Mouse (Mus musculus) urinary bladder, postnatal 14 days (tissue): Measurements from ENCODE around the gene Slc9a1.

Experiments
- DNase-seq: peaks from one replicate; pipeline ENCODE4 v3.0.0; 2021; ENCODE audit warnings: low spot score

The Slc9a1 gene

GRCm38 (mm10) chr4:133369553-133370297 is at the start of gene Slc9a1:
Slc9a1 (plus strand) TSS chr4:133369706.
- peak; percentile 95 for DNase-seq

DNA sequence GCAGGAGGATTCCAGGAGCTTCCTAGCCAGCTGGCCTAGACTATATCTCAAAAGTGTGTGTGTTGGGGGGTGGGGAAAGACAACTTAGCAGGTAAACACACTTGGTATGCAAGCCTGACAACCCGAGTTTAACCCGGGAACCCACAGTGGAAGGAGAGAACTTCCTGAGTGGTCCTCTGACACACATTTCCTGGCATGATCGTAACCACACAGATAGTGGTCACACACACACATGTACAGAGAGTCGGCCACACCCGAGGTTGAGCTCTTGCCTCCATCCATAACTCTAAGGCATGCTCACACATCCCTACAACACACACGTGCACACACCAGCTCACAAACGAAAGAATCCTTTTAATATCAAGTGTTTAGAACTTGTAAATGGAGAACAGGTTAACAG is 41.4 kb upstream of the Slc9a1 start:
- no peak for DNase-seq

- no peak for DNase-seq
These were observed 39.2 kb upstream of the Slc9a1 start for GRCm38 (mm10) chr4:133330296-133330695.

GRCm38 (mm10) chr4:133333306-133333705 is 36.2 kb upstream of the Slc9a1 start:
- no peak for DNase-seq

- DNase-seq, result no peak
These were observed 31.5 kb upstream of the Slc9a1 start for GRCm38 (mm10) chr4:133337833-133338520.

DNA sequence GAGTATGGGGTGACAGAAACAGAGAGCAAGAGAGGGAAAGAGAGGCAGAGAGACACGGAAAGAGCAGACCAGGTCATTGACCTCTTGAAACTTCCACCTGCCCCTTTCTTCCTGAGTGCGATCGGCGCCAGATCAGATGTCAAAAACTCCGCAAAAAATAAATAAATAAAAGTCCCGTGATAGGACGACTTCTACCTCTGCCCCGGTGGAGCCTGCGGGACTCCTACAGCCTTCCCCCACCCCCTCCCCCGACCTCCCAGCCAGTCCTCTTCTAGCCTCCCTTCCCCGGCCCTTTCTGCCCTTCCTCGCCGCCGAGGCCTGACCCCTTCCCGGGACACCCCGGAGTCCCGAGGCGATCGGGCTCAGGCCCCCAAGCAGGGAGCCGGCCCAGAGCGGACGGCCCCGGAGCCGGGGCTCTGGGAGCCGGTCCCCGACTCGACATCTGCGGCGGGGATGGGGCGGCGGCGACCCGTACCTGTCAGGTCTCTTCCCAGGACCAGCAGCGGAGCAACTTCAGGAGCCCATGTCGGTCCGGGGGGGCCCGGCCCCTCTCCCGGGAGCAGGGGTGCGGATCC is 30.9 kb upstream of the Slc9a1 start:
- no peak for DNase-seq

DNA sequence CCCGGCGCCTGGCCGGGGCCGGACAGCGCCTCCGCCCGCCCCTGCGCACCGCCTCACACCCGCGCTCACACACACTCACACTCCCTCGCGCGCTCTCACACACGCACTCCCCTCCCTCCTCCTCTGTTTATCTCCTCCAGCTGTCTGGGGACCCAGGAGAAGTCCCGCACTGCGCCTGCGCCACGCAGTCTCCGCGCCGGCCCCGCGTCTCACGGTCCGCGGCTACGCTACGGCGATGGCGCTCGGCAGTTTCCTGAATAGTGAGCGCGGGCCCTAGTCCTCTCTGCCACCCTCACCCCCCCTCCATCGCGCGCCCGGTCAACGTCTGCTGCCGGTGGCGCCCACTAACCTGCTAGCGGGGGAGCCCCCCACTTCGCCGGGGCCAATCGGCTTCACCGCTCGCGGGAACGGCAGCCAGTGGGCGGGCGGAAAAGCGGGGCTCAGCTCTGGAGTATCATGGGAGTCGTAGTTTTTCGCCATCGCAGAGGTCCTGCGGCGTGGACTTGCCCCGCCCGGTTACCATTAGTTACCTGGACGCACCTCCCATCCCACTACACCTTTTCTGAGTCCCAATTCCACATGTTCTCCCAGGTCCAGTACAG is 30.3 kb upstream of the Slc9a1 start:
- peak; percentile 98 for DNase-seq

DNA sequence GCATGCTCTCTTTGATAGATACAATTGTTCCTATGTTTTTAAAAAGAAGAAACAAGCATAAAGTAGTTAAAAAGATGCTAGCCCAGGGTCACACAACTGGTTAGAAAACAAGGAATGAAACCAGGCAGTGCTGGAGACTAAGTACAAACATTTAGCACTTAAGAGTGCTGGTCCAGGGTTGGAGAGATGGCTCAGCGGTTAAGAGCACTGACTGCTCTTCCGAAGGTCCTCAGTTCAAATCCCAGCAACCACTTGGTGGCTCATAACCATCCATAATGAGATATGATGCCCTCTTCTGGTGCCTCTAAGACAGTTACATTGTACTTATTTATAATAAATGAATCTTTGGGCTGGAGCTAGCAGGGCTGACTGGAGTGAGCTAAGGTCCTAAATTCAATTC is 29.3 kb upstream of the Slc9a1 start:
- DNase-seq, result no peak

- DNase-seq, result no peak
These were observed 25.4 kb upstream of the Slc9a1 start for GRCm38 (mm10) chr4:133344112-133344511.

DNA sequence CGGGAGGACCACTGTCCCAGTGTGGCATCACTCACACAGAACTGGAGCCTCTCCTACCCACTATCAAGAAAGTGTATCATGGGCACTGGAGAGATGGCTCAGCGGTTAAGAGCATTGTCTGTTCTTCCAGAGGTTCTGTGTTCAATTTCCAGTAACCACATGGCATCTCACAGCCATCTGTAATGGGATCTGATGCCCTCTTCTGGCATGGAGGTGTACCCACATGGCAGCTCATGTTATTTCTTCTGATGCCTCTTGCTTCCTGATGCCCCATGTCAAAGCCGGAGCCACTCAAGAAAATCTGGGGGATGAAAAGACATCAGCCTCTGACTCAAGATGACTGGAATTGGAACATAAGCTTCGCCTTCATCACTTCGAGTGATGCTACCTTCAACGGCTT is 23.8 kb upstream of the Slc9a1 start:
- no peak for DNase-seq

GRCm38 (mm10) chr4:133346577-133346976 is 22.9 kb upstream of the Slc9a1 start:
- no peak for DNase-seq

DNA sequence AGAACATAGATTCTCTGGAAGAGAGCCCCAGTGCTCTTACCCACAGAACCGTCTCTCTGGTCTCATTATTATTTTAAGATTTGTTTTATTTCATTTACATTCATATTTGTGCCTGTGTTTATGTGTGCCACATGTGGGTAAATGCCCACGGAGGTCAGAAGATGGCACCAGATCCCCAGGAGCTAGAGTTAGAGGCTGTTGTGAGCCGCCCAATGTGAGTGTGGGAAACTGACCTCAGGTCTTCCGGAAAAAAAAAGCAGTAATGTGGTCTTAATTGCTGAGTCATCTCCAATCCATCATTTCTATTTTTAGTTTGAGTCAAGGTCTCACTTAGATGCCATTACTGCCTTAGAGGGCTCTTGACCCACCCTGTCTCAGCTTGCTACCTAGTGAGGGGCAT is 21.9 kb upstream of the Slc9a1 start:
- no peak for DNase-seq

DNA sequence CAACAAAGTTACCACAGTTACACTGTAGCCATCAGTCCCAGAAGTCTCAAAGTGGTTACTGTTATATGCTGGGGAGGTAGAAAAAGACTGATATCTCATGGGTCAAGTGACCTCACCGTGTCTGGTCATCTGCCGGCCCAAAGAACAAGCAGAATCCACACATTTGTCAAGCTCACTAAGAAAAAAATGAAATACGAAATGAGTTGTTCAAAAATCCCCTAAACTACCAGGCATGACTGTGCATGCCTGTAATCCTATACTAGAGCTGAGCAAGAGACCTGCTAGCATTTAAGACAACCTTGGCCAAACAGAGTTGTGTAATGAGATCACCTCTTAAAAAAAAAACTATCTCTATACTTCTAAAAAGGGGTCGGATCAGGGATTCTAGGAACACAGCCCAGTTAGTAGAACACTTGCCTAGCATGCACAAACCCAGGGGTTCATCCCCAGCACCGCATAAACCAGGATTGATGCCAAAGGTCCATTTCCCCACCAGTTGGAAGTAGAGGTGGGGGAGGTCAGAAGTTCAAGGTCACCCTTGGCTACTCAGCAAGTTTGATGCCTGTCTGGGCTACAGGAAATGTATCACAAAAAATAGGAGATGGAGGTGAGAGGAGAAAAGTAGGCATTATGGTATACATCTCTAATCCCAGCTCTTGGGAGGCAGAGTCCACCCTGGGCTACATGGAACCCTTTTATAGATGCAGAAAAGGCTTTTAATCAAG is 21.3 kb upstream of the Slc9a1 start:
- DNase-seq, result no peak

DNA sequence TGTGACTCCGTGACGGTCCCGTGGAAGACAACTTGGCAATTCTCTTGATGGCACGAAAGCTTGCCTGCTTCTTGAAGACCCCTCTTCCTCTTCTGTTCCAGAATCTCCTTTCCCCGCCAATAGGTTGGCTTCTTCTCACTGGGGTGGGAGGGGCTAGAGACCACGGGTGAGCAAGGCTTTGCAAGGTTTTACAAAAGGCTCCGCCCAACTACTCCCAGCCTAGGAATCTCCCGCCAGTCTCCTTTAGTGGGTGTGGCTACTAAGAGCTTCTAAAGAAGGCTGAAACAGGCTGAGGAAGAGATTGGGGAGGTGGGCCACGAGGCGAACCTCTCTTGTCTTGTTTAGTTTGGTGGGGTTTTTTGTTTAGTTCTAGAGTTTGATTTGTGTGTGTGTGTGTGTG is 16.7 kb upstream of the Slc9a1 start:
- DNase-seq, result no peak

DNA sequence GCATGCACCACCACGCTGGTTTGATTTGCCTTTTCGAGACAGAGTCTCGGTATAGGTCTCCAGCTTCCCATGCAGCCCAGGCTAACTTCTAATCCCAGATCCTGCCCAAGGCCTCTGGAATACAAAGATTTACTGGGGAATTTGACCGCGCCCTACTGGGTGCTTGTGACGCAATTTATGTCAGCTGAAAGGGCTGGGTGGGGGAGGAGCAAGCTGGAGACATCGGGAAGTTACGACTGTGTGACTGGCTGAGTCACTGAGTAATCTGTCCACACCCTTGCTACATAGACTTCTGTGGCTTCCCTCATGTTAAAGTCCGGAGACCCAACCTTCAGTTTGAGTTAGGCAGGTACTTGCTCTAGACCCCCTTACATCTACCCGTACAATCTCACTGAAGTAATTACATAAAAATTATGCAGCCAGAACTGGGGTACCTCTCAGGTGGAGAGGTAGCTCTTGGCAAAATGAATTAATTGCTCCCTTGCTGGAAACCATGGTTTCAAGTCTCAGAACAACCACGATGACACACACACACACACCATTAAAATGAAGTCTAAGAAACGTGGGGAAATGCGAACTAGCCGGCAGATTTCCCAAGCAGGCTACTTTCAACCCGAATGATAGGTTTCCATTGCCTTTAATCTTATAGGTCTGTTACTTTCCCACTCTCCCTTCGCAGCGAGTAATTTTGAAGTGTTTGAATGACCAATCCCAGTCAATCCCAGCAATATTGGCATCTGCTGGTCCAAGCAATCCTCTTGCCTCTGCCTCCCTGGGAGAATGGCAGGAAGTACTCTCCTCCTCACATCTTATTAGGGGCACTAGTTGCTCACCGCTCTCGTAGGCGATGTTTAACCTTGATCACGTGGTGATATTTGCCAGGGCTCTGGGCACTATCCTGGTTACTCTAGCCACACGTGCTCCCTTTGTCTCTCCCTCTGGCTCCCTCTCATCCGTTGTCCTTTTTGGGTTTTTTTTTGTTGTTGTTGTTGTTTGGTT is 15.8 kb upstream of the Slc9a1 start, which contains the start of gene Wdtc1:
TSS of gene Wdtc1 (minus strand) at position 115 of the 999 bp plus-strand sequence.
- DNase-seq, result peak; percentile 72

- DNase-seq, result no peak
These were observed 14.9 kb upstream of the Slc9a1 start for GRCm38 (mm10) chr4:133354641-133355040.

- no peak for DNase-seq
These were observed 1.1 kb downstream of the Slc9a1 start for GRCm38 (mm10) chr4:133370298-133371274.

DNA sequence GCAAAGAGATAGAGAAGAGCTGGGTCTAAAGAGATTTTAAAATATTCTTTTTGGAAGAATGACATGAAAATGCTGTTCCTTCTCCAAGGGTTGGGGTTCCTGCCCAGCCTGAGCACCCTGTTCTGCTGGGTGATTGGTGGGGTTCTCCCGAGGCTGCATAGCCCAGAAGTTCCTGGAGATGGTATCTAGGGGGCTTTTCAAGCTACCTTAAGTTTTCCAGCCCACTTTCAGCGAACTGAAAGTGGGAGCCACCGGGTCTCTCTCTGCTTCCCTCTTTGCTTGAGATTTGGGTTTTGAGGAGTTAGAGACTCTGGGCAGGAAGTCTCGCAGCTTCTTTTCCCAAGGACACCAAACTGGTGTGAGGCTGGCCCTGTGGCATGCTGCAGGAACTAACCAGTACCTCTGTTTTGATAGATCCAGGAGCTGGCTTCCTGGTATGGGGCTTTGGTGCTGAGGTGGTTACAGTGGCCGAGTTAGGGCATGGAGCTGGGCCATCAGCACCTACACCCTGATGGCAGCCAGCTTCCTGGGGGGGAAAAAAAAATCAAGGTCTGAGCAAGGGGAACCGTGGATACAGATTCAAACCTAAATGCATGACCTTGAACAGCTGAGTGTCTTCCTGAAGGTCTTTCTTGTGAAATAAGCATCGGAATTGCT is 2.2 kb downstream of the Slc9a1 start:
- DNase-seq, result no peak

- no peak for DNase-seq
These were observed 2.8 kb downstream of the Slc9a1 start for GRCm38 (mm10) chr4:133372278-133372665.
